Mouse (Mus musculus): ENCODE measurements at regions not wholly inside any gene's neighbourhood (a gene's known extent, or its start where the extent isn't known, plus 50 kb on each side); places are given as distances from the start of the nearest gene placed in this dataset.
A peak's percentile ranks its signal among the peaks of the same experiment; 100 is the strongest.

GRCm38 (mm10) chr8:8994596-8995189 lies 304.4 kb upstream of the Arglu1 start:
- Histone ChIP-seq H3K27me3 (ENCODE audit: control insufficient read depth, insufficient read depth, low read length) (no peaks in the 10 kb centered on the region), H3K36me3 (ENCODE audit: control insufficient read depth, insufficient read depth, low read length) (0 out of 2 replicates have a peak, but pooled peaks cover 2% of the 10 kb centered on the region), H3K4me1 (ENCODE audit: control insufficient read depth, insufficient read depth, low read length) (peaks cover 14% of the 10 kb centered on the region), H3K27ac (peak overlapping the region; percentile 89), H3K79me2 (replicated peaks; ENCODE audit: control insufficient read depth, insufficient read depth, low read length) (no peaks in the 10 kb centered on the region), H3K4me3 (peak overlapping the region; percentile 11), H3K9ac (ENCODE audit: low read depth, low read length) (peak overlapping the region; percentile 30)
- peak; percentile 85 for TF ChIP-seq EP300 (IDR thresholded peaks at IDR 0.05; ENCODE audit: insufficient read depth, low read depth, low read length)
- no peak; the same call in 1 of the 2 replicates for TF ChIP-seq POLR2A (IDR thresholded peaks at IDR 0.05; ENCODE audit: insufficient read depth, low read depth, low read length)
- TF ChIP-seq CTCF (IDR thresholded peaks at IDR 0.05) = no peak
- WGBS = 12% methylated on average over 17 of the region's 17 CpGs
- peak; percentile 67 to 81 for DNase-seq
- intact Hi-C loops (cut with DNase I) = loop anchor here (1.0 to 5.0 kb wide), 3 partner anchors 175 to 367 kb away; no protein-coding TSS in a partner anchor

GRCm38 (mm10) chr8:8994008-8994407 lies 303.7 kb upstream of the Arglu1 start:
- Histone ChIP-seq H3K4me1 (ENCODE audit: control insufficient read depth, insufficient read depth, low read length) (peaks cover 14% of the 10 kb centered on the region), H3K79me2 (replicated peaks; ENCODE audit: control insufficient read depth, insufficient read depth, low read length) (no peaks in the 10 kb centered on the region), H3K27me3 (ENCODE audit: control insufficient read depth, insufficient read depth, low read length) (no peaks in the 10 kb centered on the region), H3K9ac (ENCODE audit: low read depth, low read length) (no peak overlapping the region), H3K36me3 (ENCODE audit: control insufficient read depth, insufficient read depth, low read length) (0 out of 2 replicates have a peak, but pooled peaks cover 2% of the 10 kb centered on the region), H3K27ac (peak overlapping the region; percentile 89), H3K4me3 (no peak overlapping the region)
- WGBS = 34% methylated on average over 7 of the region's 7 CpGs
- intact Hi-C loops (cut with DNase I) = loop anchor here (1.0 to 5.0 kb wide), 2 partner anchors 175 to 367 kb away; no protein-coding TSS in a partner anchor
- DNase-seq = no peak
- TF ChIP-seq EP300 (IDR thresholded peaks at IDR 0.05; ENCODE audit: insufficient read depth, low read depth, low read length) (no peak), CTCF (IDR thresholded peaks at IDR 0.05) (no peak), POLR2A (IDR thresholded peaks at IDR 0.05; ENCODE audit: insufficient read depth, low read depth, low read length) (no peak)

- Histone ChIP-seq H3K27me3 (ENCODE audit: control insufficient read depth, insufficient read depth, low read length) (no peaks in the 10 kb centered on the region), H3K79me2 (replicated peaks; ENCODE audit: control insufficient read depth, insufficient read depth, low read length) (no peaks in the 10 kb centered on the region), H3K4me1 (ENCODE audit: control insufficient read depth, insufficient read depth, low read length) (peaks cover 14% of the 10 kb centered on the region), H3K4me3 (peak overlapping the region; percentile 20; the same call in 1 of the 2 replicates), H3K9ac (ENCODE audit: low read depth, low read length) (peak overlapping the region; percentile 43; the same call in 1 of the 2 replicates), H3K36me3 (ENCODE audit: control insufficient read depth, insufficient read depth, low read length) (0 out of 2 replicates have a peak, but pooled peaks cover 2% of the 10 kb centered on the region), H3K27ac (peak overlapping the region; percentile 89)
- 9% methylated on average over 11 of the region's 11 CpGs for WGBS
- TF ChIP-seq CTCF (IDR thresholded peaks at IDR 0.05) (peak; percentile 86), POLR2A (IDR thresholded peaks at IDR 0.05; ENCODE audit: insufficient read depth, low read depth, low read length) (peak; percentile 44; the same call in 1 of the 2 replicates), EP300 (IDR thresholded peaks at IDR 0.05; ENCODE audit: insufficient read depth, low read depth, low read length) (peak; percentile 80; the same call in 1 of the 2 replicates)
- intact Hi-C loops (cut with DNase I) = loop anchor here (1.0 to 5.0 kb wide), 7 partner anchors 32 to 365 kb away; partner anchors contain the start of gene Efnb2
- DNase-seq = peak; percentile 74 to 80
These were observed 302.2 kb upstream of the Arglu1 start for GRCm38 (mm10) chr8:8992461-8993032.

- no peak overlapping the region for H3K9ac ChIP-seq (ENCODE audit: low read depth, low read length)
- 0 out of 2 replicates have a peak, but pooled peaks cover 2% of the 10 kb centered on the region for H3K36me3 ChIP-seq (ENCODE audit: control insufficient read depth, insufficient read depth, low read length)
- intact Hi-C loops (cut with DNase I) = loop anchor here (5.0 kb wide), 1 partner anchor 364 kb away; no protein-coding TSS in a partner anchor
- peak; percentile 30 to 39 for DNase-seq
- no peaks in the 10 kb centered on the region for H3K27me3 ChIP-seq (ENCODE audit: control insufficient read depth, insufficient read depth, low read length)
- no peaks in the 10 kb centered on the region for H3K79me2 ChIP-seq (replicated peaks; ENCODE audit: control insufficient read depth, insufficient read depth, low read length)
- whole genome bisulfite sequencing = 29% methylated on average over 8 of the region's 8 CpGs
- TF ChIP-seq CTCF (IDR thresholded peaks at IDR 0.05) = no peak
- H3K27ac ChIP-seq = peak overlapping the region; percentile 80
- no peak overlapping the region for H3K4me3 ChIP-seq
- peaks cover 14% of the 10 kb centered on the region for H3K4me1 ChIP-seq (ENCODE audit: control insufficient read depth, insufficient read depth, low read length)
These were observed 300.7 kb upstream of the Arglu1 start for GRCm38 (mm10) chr8:8991026-8991425.

GRCm38 (mm10) chr8:8986068-8986467 lies 295.7 kb upstream of the Arglu1 start:
- intact Hi-C loops (cut with DNase I) = no loop called here
- Histone ChIP-seq H3K36me3 (ENCODE audit: control insufficient read depth, insufficient read depth, low read length) (no peaks in the 10 kb centered on the region), H3K4me3 (no peak overlapping the region), H3K4me1 (ENCODE audit: control insufficient read depth, insufficient read depth, low read length) (peaks cover 4% of the 10 kb centered on the region), H3K79me2 (replicated peaks; ENCODE audit: control insufficient read depth, insufficient read depth, low read length) (no peaks in the 10 kb centered on the region), H3K27me3 (ENCODE audit: control insufficient read depth, insufficient read depth, low read length) (no peaks in the 10 kb centered on the region), H3K27ac (no peak overlapping the region), H3K9ac (ENCODE audit: low read depth, low read length) (no peak overlapping the region)
- whole genome bisulfite sequencing = 86% methylated on average over 9 of the region's 9 CpGs
- TF ChIP-seq CTCF (IDR thresholded peaks at IDR 0.05) (no peak), EP300 (IDR thresholded peaks at IDR 0.05; ENCODE audit: insufficient read depth, low read depth, low read length) (no peak), POLR2A (IDR thresholded peaks at IDR 0.05; ENCODE audit: insufficient read depth, low read depth, low read length) (no peak)
- DNase-seq = no peak

GRCm38 (mm10) chr8:8985395-8985794 lies 295.1 kb upstream of the Arglu1 start:
- Histone ChIP-seq H3K9ac (ENCODE audit: low read depth, low read length) (no peak overlapping the region), H3K79me2 (replicated peaks; ENCODE audit: control insufficient read depth, insufficient read depth, low read length) (no peaks in the 10 kb centered on the region), H3K36me3 (ENCODE audit: control insufficient read depth, insufficient read depth, low read length) (no peaks in the 10 kb centered on the region), H3K4me3 (no peak overlapping the region), H3K4me1 (ENCODE audit: control insufficient read depth, insufficient read depth, low read length) (no peaks in the 10 kb centered on the region), H3K27me3 (ENCODE audit: control insufficient read depth, insufficient read depth, low read length) (no peaks in the 10 kb centered on the region), H3K27ac (no peak overlapping the region)
- intact Hi-C loops (cut with DNase I) = no loop called here
- no peak for TF ChIP-seq POLR2A (IDR thresholded peaks at IDR 0.05; ENCODE audit: insufficient read depth, low read depth, low read length)
- TF ChIP-seq EP300 (IDR thresholded peaks at IDR 0.05; ENCODE audit: insufficient read depth, low read depth, low read length) = no peak
- no peak for TF ChIP-seq CTCF (IDR thresholded peaks at IDR 0.05)
- no peak for DNase-seq
- 85% methylated on average over 13 of the region's 13 CpGs for WGBS

Data from heart, adult 2 months (tissue).